Mouse (Mus musculus): Measurements from ENCODE around the gene Kremen1.

GRCm38 (mm10) chr11:5239706-5240690 lies 21.4 kb downstream of the Kremen1 start:
- no peak for TF ChIP-seq POLR2A (IDR thresholded peaks at IDR 0.05; ENCODE audit: borderline replicate concordance, low read depth, low read length)
- TF ChIP-seq CTCF (IDR thresholded peaks at IDR 0.05; ENCODE audit: low read depth, low read length) = no peak

All from bone marrow macrophage, adult 2 months (primary cell).